Comparison of ENCODE assay signal across 12 mouse cellular contexts in the genomic region with DNA sequence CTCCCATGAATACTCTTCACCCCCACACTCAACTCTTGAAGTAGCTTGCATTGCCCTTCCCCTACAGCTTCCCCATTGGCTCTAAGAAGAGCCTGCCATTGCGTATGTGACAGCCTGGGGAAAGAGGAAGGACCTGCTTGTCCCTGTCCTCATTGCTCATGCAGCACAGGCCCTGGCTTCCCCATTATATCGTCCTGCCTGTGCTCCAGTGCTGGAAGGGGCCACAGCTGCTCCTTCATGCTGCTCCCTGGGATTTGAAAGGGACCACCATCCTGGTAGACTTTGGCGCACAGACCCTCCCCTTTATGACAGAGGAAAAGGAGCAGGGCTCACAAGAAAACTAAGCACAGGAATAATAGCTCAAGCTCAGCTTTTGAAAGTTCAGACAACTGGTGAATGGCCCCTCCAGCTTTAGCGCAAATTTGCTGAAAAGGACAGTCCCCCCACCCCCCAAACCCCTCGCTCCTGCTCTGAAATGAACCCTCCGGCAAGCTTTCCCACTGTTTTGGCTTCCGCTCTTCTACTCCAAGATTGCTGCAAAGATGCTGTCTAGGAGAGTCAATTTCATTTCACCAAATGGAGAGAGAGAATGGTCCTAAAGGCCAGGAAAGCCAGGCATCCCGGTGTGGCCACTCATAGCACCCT. TPM values are rescaled to one million over a fixed set of nuclear protein-coding genes. Genes with fewer than 3 reads are reported as not detected.
DNase-seq lines count a peak whose midpoint lies in the region; ATAC-seq and TF ChIP-seq lines count a peak whose summit lies in the region.
"Had no signal": no experiment of that assay in that cellular context is flagged by ENCODE, and none has a peak within 500 bp of the region (broad histone marks: within the 10 kb centered on the region; RNA-seq: fewer than 3 reads in every experiment).

No protein-coding gene starts in this region.

- H3K36me3 ChIP-seq in forebrain, postnatal 0 days (ENCODE audit: insufficient read depth), result no peaks in the 10 kb centered on the region
- H3K36me3 ChIP-seq in midbrain, embryonic 11.5 days (ENCODE audit: control insufficient read depth, insufficient read depth, low read length), result no peaks in the 10 kb centered on the region
- H3K36me3 ChIP-seq: stomach, embryonic 15.5 days had no signal

- 11% methylated on average over 8 of the region's 8 CpGs for WGBS in forebrain, postnatal 0 days
- 31% methylated on average over 8 of the region's 8 CpGs for WGBS in midbrain, embryonic 11.5 days

- no peaks in the 10 kb centered on the region for H3K9me3 ChIP-seq in forebrain, postnatal 0 days (ENCODE audit: low read length)
- H3K9me3 ChIP-seq in midbrain, embryonic 11.5 days (ENCODE audit: control insufficient read depth, low read length), result no peaks in the 10 kb centered on the region
- H3K9me3 ChIP-seq: stomach, embryonic 15.5 days had no signal

- no peak overlapping the region for H3K9ac ChIP-seq in forebrain, postnatal 0 days
- H3K9ac ChIP-seq in midbrain, embryonic 11.5 days (ENCODE audit: low read length), result peak overlapping the region; percentile 46
- H3K9ac ChIP-seq: stomach, embryonic 15.5 days had no signal

- H3K4me2 ChIP-seq in forebrain, postnatal 0 days (ENCODE audit: low read depth), result peak overlapping the region; percentile 17; the same call in 1 of the 2 replicates
- peak overlapping the region; percentile 31 for H3K4me2 ChIP-seq in midbrain, embryonic 11.5 days
- H3K4me2 ChIP-seq: stomach, embryonic 15.5 days had no signal

- intact Hi-C loops in left cerebral cortex, postnatal 25 days (cut with DNase I), result no loop called here

- peak; percentile 25 for DNase-seq in lung, postnatal 36 days
- DNase-seq in lung, postnatal 14 days, result no peak
- peak; percentile 22 for DNase-seq in forebrain, postnatal 0 days
- peak; percentile 92 for DNase-seq in midbrain, embryonic 11.5 days (ENCODE audit: low spot score, missing footprints)
- DNase-seq in kidney, postnatal 10 days, result no peak
- DNase-seq in gastrocnemius, postnatal 25 days, result no peak
- no peak for DNase-seq in left cerebral cortex, postnatal 25 days (ENCODE audit: low spot score in 2 of 2)
- DNase-seq: cerebellum, postnatal 10 days; kidney, postnatal 25 days; lung, adult 2 months had no signal

- no peak overlapping the region for H3K27ac ChIP-seq in forebrain, postnatal 0 days (ENCODE audit: low read depth, low read length)
- H3K27ac ChIP-seq in midbrain, embryonic 11.5 days (ENCODE audit: low read depth, low read length), result peak overlapping the region; percentile 86
- H3K27ac ChIP-seq: stomach, embryonic 15.5 days had no signal

- peak; percentile 69 for ATAC-seq in forebrain, postnatal 0 days
- peak; percentile 92 for ATAC-seq in midbrain, embryonic 11.5 days (ENCODE audit: low FRiP score)
- ATAC-seq in activated CD4-positive, CD25-positive, alpha-beta regulatory T cell, adult 4 months, result no peak

- no peak overlapping the region for H3K4me3 ChIP-seq in forebrain, postnatal 0 days (ENCODE audit: low read depth, low read length)
- H3K4me3 ChIP-seq in midbrain, embryonic 11.5 days (ENCODE audit: low read depth, low read length), result no peak overlapping the region
- H3K4me3 ChIP-seq: stomach, embryonic 15.5 days had no signal

- H3K27me3 ChIP-seq in forebrain, postnatal 0 days (ENCODE audit: insufficient read depth, low read length), result no peaks in the 10 kb centered on the region
- H3K27me3 ChIP-seq in midbrain, embryonic 11.5 days (ENCODE audit: control insufficient read depth, insufficient read depth, low read length), result no peaks in the 10 kb centered on the region
- H3K27me3 ChIP-seq: stomach, embryonic 15.5 days had no signal

- H3K4me1 ChIP-seq in forebrain, postnatal 0 days (ENCODE audit: insufficient read depth), result 0 out of 2 replicates have a peak, but pooled peaks cover 13% of the 10 kb centered on the region
- peaks cover 38% of the 10 kb centered on the region for H3K4me1 ChIP-seq in midbrain, embryonic 11.5 days (ENCODE audit: control insufficient read depth, insufficient read depth, low read length)

- TF ChIP-seq CTCF in forebrain, postnatal 0 days (IDR thresholded peaks at IDR 0.05; ENCODE audit: low read depth), result no peak

RNA-seq across cellular contexts. Expression of a gene that starts 22.7 kb away (rescaled TPM):
- 3.9 and 6.0 TPM in 2 replicates for total RNA-seq in forebrain, postnatal 0 days (2014; rRNA removed)
- polyA plus RNA-seq in forebrain, postnatal 0 days (2015; fragmentation: Nextera tagmentation; extraction: Ambion mirVana), result 0.96 and 2.1 TPM in 2 replicates
- polyA plus RNA-seq in midbrain, embryonic 11.5 days (2014; fragmentation: Nextera tagmentation; extraction: Ambion mirVana), result 18.5 and 19.9 TPM in 2 replicates
- polyA plus RNA-seq in activated CD4-positive, CD25-positive, alpha-beta regulatory T cell, adult 4 months (2017; shearing (Covaris generic)), result 10 to 100 TPM; 16.6 to 17.1 TPM
- total RNA-seq in gastrocnemius, postnatal 25 days (2021), result 1 to 10 TPM; 1.5 to 2.0 TPM
- total RNA-seq in left cerebral cortex, postnatal 25 days (2021), result 10 to 100 TPM; 16.8 to 19.0 TPM

Comparison
In these comparisons a context has a peak if more than half of its experiments do, and no peak if none do; other contexts are left out.
1. DNase-seq: peak in lung, postnatal 36 days (single experiment), forebrain, postnatal 0 days (single experiment) and midbrain, embryonic 11.5 days (single experiment); none in lung, postnatal 14 days (single experiment), kidney, postnatal 10 days (single experiment), gastrocnemius, postnatal 25 days (single experiment) and left cerebral cortex, postnatal 25 days (0 of 2).